Mouse (Mus musculus) spleen, adult 2 months (tissue): Measurements from ENCODE around the gene Mettl24. TPM values are rescaled to one million over a fixed set of nuclear protein-coding genes. Genes with fewer than 3 reads are reported as not detected.

Source experiments
- DNase-seq, 2 experiments: peaks; one replicate each; pipeline versions ENCODE4 v3.0.0 to v3.0.0-alpha.2; 2012 to 2021; ENCODE audit warnings: low spot score in 2 of 2, low read depth in 1 of 2
- H3K27ac ChIP-seq: fragments of 200-500 bp; 2 replicates; pipeline ENCODE4 v1.5.1; 2012; ENCODE audit warnings: low read length, inconsistent platforms; ENCODE audit not compliant: insufficient read depth
- H3K27me3 ChIP-seq: fragments of 200-500 bp; 2 replicates; pipeline ENCODE4 v1.6.1; 2012; ENCODE audit warnings: mild to moderate bottlenecking, moderate library complexity, low read length, inconsistent platforms; ENCODE audit not compliant: control insufficient read depth, insufficient read depth
- H3K36me3 ChIP-seq: fragments of 200-500 bp; 2 replicates; pipeline ENCODE4 v1.6.1; 2012; ENCODE audit warnings: mild to moderate bottlenecking, low read length, inconsistent platforms; ENCODE audit not compliant: control insufficient read depth, insufficient read depth
- H3K4me1 ChIP-seq: fragments of 200-500 bp; 2 replicates; pipeline ENCODE4 v1.6.1; 2011; ENCODE audit warnings: inconsistent platforms; ENCODE audit not compliant: control insufficient read depth, insufficient read depth, insufficient read length
- H3K4me3 ChIP-seq: fragments of 200-500 bp; 2 replicates; pipeline ENCODE4 v1.5.1; 2011; ENCODE audit warnings: mild to moderate bottlenecking, inconsistent platforms; ENCODE audit not compliant: insufficient read depth, insufficient read length; ENCODE audit errors: extremely low read depth
- CTCF ChIP-seq: fragments of 200-500 bp; IDR thresholded peaks from 2 replicates; pipeline ENCODE4 v1.5.1; 2011; ENCODE audit warnings: mild to moderate bottlenecking, inconsistent platforms; ENCODE audit not compliant: insufficient read depth, insufficient read length, insufficient replicate concordance; ENCODE audit errors: extremely low read depth
- POLR2A ChIP-seq: fragments of 200-500 bp; IDR thresholded peaks from 2 replicates; pipeline ENCODE4 v1.6.1; 2011; ENCODE audit warnings: low read depth, low read length, inconsistent platforms
- WGBS: fragments of 180-500 bp; shearing (Covaris S2); methylation state at CpG from one replicate; pipeline ENCODE4 v1.1.7; 2018; 5-methylcytosine and 5-hydroxymethylcytosine counted together
- polyA plus RNA-seq: library from polyadenylated mRNA; depleted of rRNA; stranded (reverse); fragments of >200 nt; gene quantifications from 2 replicates; pipeline ENCODE4 v1.2.3, GENCODE M21; 2012

The Mettl24 gene
- polyA plus RNA-seq, 1 experiment = 0.85 TPM

DNA sequence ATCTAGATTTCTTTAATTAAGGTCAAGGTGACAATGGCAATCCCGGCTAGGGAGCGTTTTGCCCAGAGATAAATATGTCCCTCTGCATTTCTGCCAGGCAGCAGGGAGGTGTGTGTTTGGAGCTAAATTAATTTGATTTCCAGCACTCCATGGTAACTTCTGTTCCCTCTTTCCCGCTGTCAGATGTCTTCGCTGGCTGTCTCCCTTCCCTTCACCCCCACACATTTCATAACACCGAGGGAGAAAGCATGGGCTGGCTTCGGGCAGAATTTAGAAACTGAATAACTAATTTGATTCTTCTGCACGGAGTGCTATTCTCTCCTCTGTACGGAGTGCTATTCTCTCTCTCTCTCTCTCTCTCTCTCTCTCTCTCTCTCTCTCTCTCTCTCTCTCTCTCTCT, 612 bp upstream of the Mettl24 start:
- H3K4me1 ChIP-seq = no peaks in the 10 kb centered on the region; the same call in 1 of the 2 replicates
- H3K27ac ChIP-seq = no peak overlapping the region
- no peak for DNase-seq
- H3K36me3 ChIP-seq = no peaks in the 10 kb centered on the region
- WGBS = 60% methylated on average over 8 of the region's 8 CpGs
- peaks cover 7% of the 10 kb centered on the region; the same call in 1 of the 2 replicates for H3K27me3 ChIP-seq
- TF ChIP-seq POLR2A (no peak), CTCF (no peak)
- no peak overlapping the region for H3K4me3 ChIP-seq

GRCm38 (mm10) chr10:40683868-40684253, 779 bp downstream of the Mettl24 start:
- no peak for TF ChIP-seq CTCF
- WGBS = 65% methylated on average over 9 of the region's 9 CpGs
- Histone ChIP-seq H3K4me3 (no peak overlapping the region), H3K36me3 (no peaks in the 10 kb centered on the region), H3K27me3 (peaks cover 7% of the 10 kb centered on the region; the same call in 1 of the 2 replicates), H3K27ac (no peak overlapping the region), H3K4me1 (no peaks in the 10 kb centered on the region; the same call in 1 of the 2 replicates)
- no peak for DNase-seq

GRCm38 (mm10) chr10:40684326-40684725, 1.2 kb downstream of the Mettl24 start:
- WGBS = 87% methylated on average over 7 of the region's 7 CpGs
- H3K36me3 ChIP-seq = no peaks in the 10 kb centered on the region
- TF ChIP-seq CTCF = no peak
- no peak for TF ChIP-seq POLR2A
- no peak overlapping the region for H3K4me3 ChIP-seq
- no peak overlapping the region for H3K27ac ChIP-seq
- no peaks in the 10 kb centered on the region; the same call in 1 of the 2 replicates for H3K4me1 ChIP-seq
- H3K27me3 ChIP-seq = peaks cover 7% of the 10 kb centered on the region; the same call in 1 of the 2 replicates
- no peak for DNase-seq

- Histone ChIP-seq H3K36me3 (no peaks in the 10 kb centered on the region), H3K27ac (no peak overlapping the region), H3K4me1 (no peaks in the 10 kb centered on the region; the same call in 1 of the 2 replicates), H3K4me3 (no peak overlapping the region), H3K27me3 (peaks cover 7% of the 10 kb centered on the region; the same call in 1 of the 2 replicates)
- DNase-seq = no peak
- TF ChIP-seq POLR2A = no peak
- no peak for TF ChIP-seq CTCF
- WGBS = 92% methylated on average over 8 of the region's 8 CpGs
Measured at GRCm38 (mm10) chr10:40685641-40686040, 2.6 kb downstream of the Mettl24 start.

GRCm38 (mm10) chr10:40686976-40687375, 3.9 kb downstream of the Mettl24 start:
- no peak overlapping the region for H3K4me3 ChIP-seq
- WGBS = 90% methylated on average over 4 of the region's 4 CpGs

GRCm38 (mm10) chr10:40687407-40687806, 4.3 kb downstream of the Mettl24 start:
- no peaks in the 10 kb centered on the region for H3K36me3 ChIP-seq
- H3K27me3 ChIP-seq = peaks cover 7% of the 10 kb centered on the region; the same call in 1 of the 2 replicates
- WGBS = 71% methylated on average over 2 of the region's 2 CpGs
- TF ChIP-seq CTCF (no peak), POLR2A (no peak)
- no peak for DNase-seq
- H3K27ac ChIP-seq = no peak overlapping the region
- H3K4me3 ChIP-seq = no peak overlapping the region
- no peaks in the 10 kb centered on the region; the same call in 1 of the 2 replicates for H3K4me1 ChIP-seq

More at GRCm38 (mm10) chr10:40686976-40687375, 3.9 kb downstream of the Mettl24 start:
- H3K36me3 ChIP-seq = no peaks in the 10 kb centered on the region
- peaks cover 7% of the 10 kb centered on the region; the same call in 1 of the 2 replicates for H3K27me3 ChIP-seq
- H3K4me1 ChIP-seq = no peaks in the 10 kb centered on the region; the same call in 1 of the 2 replicates
- no peak for DNase-seq
- TF ChIP-seq CTCF (no peak), POLR2A (no peak)
- H3K27ac ChIP-seq = no peak overlapping the region

GRCm38 (mm10) chr10:40688266-40688665, 5.2 kb downstream of the Mettl24 start:
- H3K36me3 ChIP-seq = no peaks in the 10 kb centered on the region
- H3K27ac ChIP-seq = no peak overlapping the region
- H3K4me1 ChIP-seq = no peaks in the 10 kb centered on the region; the same call in 1 of the 2 replicates
- TF ChIP-seq POLR2A (no peak), CTCF (no peak)
- H3K27me3 ChIP-seq = peaks cover 2% of the 10 kb centered on the region; the same call in 1 of the 2 replicates
- WGBS = 87% methylated on average over 6 of the region's 6 CpGs
- H3K4me3 ChIP-seq = no peak overlapping the region
- no peak for DNase-seq
